Mouse (Mus musculus) thymus, adult 2 months (tissue): ENCODE results near the gene Bcl2l2. TPM values are rescaled to one million over a fixed set of nuclear protein-coding genes. Genes with fewer than 3 reads are reported as not detected.

ENCODE experiments used
- DNase-seq: peaks from one replicate; pipeline ENCODE4 v3.0.0; 2021
- H3K27ac ChIP-seq: fragments of 200-500 bp; 2 replicates; pipeline ENCODE4 v1.5.1; 2012; ENCODE audit warnings: low read length, control low read depth; ENCODE audit not compliant: control insufficient read depth, insufficient read depth
- H3K27me3 ChIP-seq: fragments of 200-500 bp; 2 replicates; pipeline ENCODE4 v1.6.1; 2012; ENCODE audit warnings: mild to moderate bottlenecking, low read length, moderate library complexity, mixed read lengths; ENCODE audit not compliant: control insufficient read depth, insufficient read depth
- H3K36me3 ChIP-seq: fragments of 200-500 bp; 2 replicates; pipeline ENCODE4 v1.6.1; 2012; ENCODE audit warnings: mild to moderate bottlenecking, low read length, moderate library complexity; ENCODE audit not compliant: control insufficient read depth, insufficient read depth
- H3K4me1 ChIP-seq: fragments of 200-500 bp; replicated peaks from 2 replicates; pipeline ENCODE4 v1.6.1; 2012; ENCODE audit warnings: low read length; ENCODE audit not compliant: control insufficient read depth, insufficient read depth
- H3K4me3 ChIP-seq: fragments of 200-500 bp; 2 replicates; pipeline ENCODE4 v1.5.1; 2012; ENCODE audit warnings: mild to moderate bottlenecking, low read length, control low read depth, moderate library complexity; ENCODE audit not compliant: control insufficient read depth, insufficient read depth
- CTCF ChIP-seq: fragments of 200-500 bp; IDR thresholded peaks from 2 replicates; pipeline ENCODE4 v1.5.1; 2012; ENCODE audit warnings: mild to moderate bottlenecking, control low read depth, low read length, moderate library complexity, borderline replicate concordance; ENCODE audit not compliant: control insufficient read depth, poor library complexity, insufficient read depth; ENCODE audit errors: extremely low read depth
- POLR2A ChIP-seq: fragments of 200-500 bp; IDR thresholded peaks from 2 replicates; pipeline ENCODE4 v1.6.1; 2012; ENCODE audit warnings: mild to moderate bottlenecking, low read length, control low read depth, moderate library complexity; ENCODE audit not compliant: control insufficient read depth, poor library complexity, insufficient read depth; ENCODE audit errors: extremely low read depth
- WGBS: fragments of 180-500 bp; shearing (Covaris S2); methylation state at CpG from one replicate; pipeline ENCODE4 v1.1.7; 2018; 5-methylcytosine and 5-hydroxymethylcytosine counted together
- polyA plus RNA-seq: library from polyadenylated mRNA; depleted of rRNA; stranded (reverse); fragments of >200 nt; gene quantifications from 2 replicates; pipeline ENCODE4 v1.2.3, GENCODE M21; 2012; rRNA removed

Bcl2l2 gene
- polyA plus RNA-seq, 1 experiment, result 23.5 TPM

GRCm38 (mm10) chr14:54935904-54936830 is 53.0 kb downstream of the Bcl2l2 start, which contains the start of gene Cmtm5:
TSS of gene Cmtm5 (plus strand) at chr14:54936261.
- Histone ChIP-seq H3K4me3 (no peak within 1 kb of the TSS), H3K36me3 (no peaks in the 10 kb centered on the region), H3K4me1 (peaks cover 3% of the 10 kb centered on the region; the same call in 1 of the 2 replicates), H3K27me3 (no peaks in the 10 kb centered on the region), H3K27ac (no peak within 1 kb of the TSS)
- no peak for DNase-seq
- WGBS, result 49% methylated on average over 8 of the region's 8 CpGs
- TF ChIP-seq CTCF (no peak), POLR2A (no peak)

GRCm38 (mm10) chr14:54936831-54937160 is 53.6 kb downstream of the Bcl2l2 start:
- Histone ChIP-seq H3K36me3 (no peaks in the 10 kb centered on the region), H3K4me3 (no peak overlapping the region), H3K27me3 (no peaks in the 10 kb centered on the region), H3K27ac (no peak overlapping the region), H3K4me1 (peaks cover 9% of the 10 kb centered on the region; the same call in 1 of the 2 replicates)
- 29% methylated on average over 6 of the region's 6 CpGs for WGBS
- TF ChIP-seq POLR2A (no peak), CTCF (no peak)
- no peak for DNase-seq

- DNase-seq, result no peak
- no peaks in the 10 kb centered on the region for H3K36me3 ChIP-seq
- no peak overlapping the region for H3K27ac ChIP-seq
- no peak overlapping the region for H3K4me3 ChIP-seq
- H3K27me3 ChIP-seq, result no peaks in the 10 kb centered on the region
- TF ChIP-seq CTCF (no peak), POLR2A (no peak)
- peaks cover 9% of the 10 kb centered on the region; the same call in 1 of the 2 replicates for H3K4me1 ChIP-seq
- WGBS, result 95% methylated on average over 16 of the region's 16 CpGs
These were observed 54.4 kb downstream of the Bcl2l2 start for GRCm38 (mm10) chr14:54937361-54938182.

Other genes with a start within 250 kb of the Bcl2l2 start
- not detected in 2 replicates for gene Gm17606, start 242.4 kb upstream of the Bcl2l2 start, polyA plus RNA-seq
- 138 and 142 TPM in 2 replicates for gene Cdh24, start 242.0 kb upstream of the Bcl2l2 start, polyA plus RNA-seq
- gene 1700123O20Rik, start 197.2 kb upstream of the Bcl2l2 start, polyA plus RNA-seq, result 80.2 and 92.8 TPM in 2 replicates
- 238 and 263 TPM in 2 replicates for gene Acin1, start 196.4 kb upstream of the Bcl2l2 start, polyA plus RNA-seq
- 0.09 and 0.14 TPM in 2 replicates for gene Gm29776, start 184.5 kb upstream of the Bcl2l2 start, polyA plus RNA-seq
- 2.1 and 2.7 TPM in 2 replicates for gene Cebpe, start 171.2 kb upstream of the Bcl2l2 start, polyA plus RNA-seq
- 10.0 and 11.6 TPM in 2 replicates for gene Slc7a8, start 101.4 kb upstream of the Bcl2l2 start, polyA plus RNA-seq
- gene Rnf212b, start 69.2 kb upstream of the Bcl2l2 start, polyA plus RNA-seq, result 0.15 TPM in 1 of 2 replicates, not detected in the other
- gene Homez, start 12.4 kb upstream of the Bcl2l2 start, polyA plus RNA-seq, result 4.7 and 5.9 TPM in 2 replicates
- 14.3 and 18.2 TPM in 2 replicates for gene Ppp1r3e, start 5.8 kb upstream of the Bcl2l2 start, polyA plus RNA-seq
- 0.28 and 1.9 TPM in 2 replicates for gene Gm20521, start 64 bp downstream of the Bcl2l2 start, polyA plus RNA-seq
- gene Pabpn1, start 9.1 kb downstream of the Bcl2l2 start, polyA plus RNA-seq, result 190 and 219 TPM in 2 replicates
- gene Slc22a17, start 29.8 kb downstream of the Bcl2l2 start, polyA plus RNA-seq, result 25.7 and 29.9 TPM in 2 replicates
- gene Efs, start 42.7 kb downstream of the Bcl2l2 start, polyA plus RNA-seq, result 20.0 and 25.0 TPM in 2 replicates
- gene Il25, start 49.3 kb downstream of the Bcl2l2 start, polyA plus RNA-seq, result 0.11 and 0.50 TPM in 2 replicates
- gene Cmtm5, start 52.9 kb downstream of the Bcl2l2 start, polyA plus RNA-seq, result 0.67 and 0.92 TPM in 2 replicates
- 13.4 and 159 TPM in 2 replicates for gene Myh6, start 83.5 kb downstream of the Bcl2l2 start, polyA plus RNA-seq
- not detected in 2 replicates for gene Gm17428, start 93.6 kb downstream of the Bcl2l2 start, polyA plus RNA-seq
- gene Myh7, start 111.2 kb downstream of the Bcl2l2 start, polyA plus RNA-seq, result 0.23 and 0.96 TPM in 2 replicates
- gene Ngdn, start 132.1 kb downstream of the Bcl2l2 start, polyA plus RNA-seq, result 24.6 and 31.0 TPM in 2 replicates
- gene Zfhx2, start 208.9 kb downstream of the Bcl2l2 start, polyA plus RNA-seq, result 6.3 and 6.6 TPM in 2 replicates
- 6.0 and 6.1 TPM in 2 replicates for gene Thtpa, start 211.4 kb downstream of the Bcl2l2 start, polyA plus RNA-seq
- gene Ap1g2, start 223.2 kb downstream of the Bcl2l2 start, polyA plus RNA-seq, result 91.5 and 94.5 TPM in 2 replicates
- gene Jph4, start 233.6 kb downstream of the Bcl2l2 start, polyA plus RNA-seq, result 0.37 and 0.51 TPM in 2 replicates